Mouse (Mus musculus): ENCODE data around the gene Mecom. TPM values are rescaled to one million over a fixed set of nuclear protein-coding genes. Genes with fewer than 3 reads are reported as not detected.

Mecom gene
- 0.74 and 0.98 TPM in 2 replicates for polyA plus RNA-seq (2021; fragmentation: Nextera tagmentation)
- long read RNA-seq, experiment 1, partial matches to known transcripts: 1 of 1 reads
- long read RNA-seq, experiment 1, other reads (novel, unspliced or antisense): 0 of 1 reads
- long read RNA-seq, experiment 2: 0 reads

GRCm38 (mm10) chr3:30547908-30548307, at the start of gene Mecom:
TSS of gene Mecom (minus strand) at chr3:30548008.

Other genes starting within 250 kb of the Mecom start
- gene Actrt3, start 51.9 kb upstream of the Mecom start, polyA plus RNA-seq (2021; fragmentation: Nextera tagmentation): 0.58 and 1.5 TPM in 2 replicates
- 5.0 and 6.4 TPM in 2 replicates for gene Mynn, start 54.1 kb upstream of the Mecom start, polyA plus RNA-seq (2021; fragmentation: Nextera tagmentation)
- not detected in 2 replicates for gene Lrriq4, start 96.5 kb upstream of the Mecom start, polyA plus RNA-seq (2021; fragmentation: Nextera tagmentation)
- gene Lrrc34, start 99.9 kb upstream of the Mecom start, polyA plus RNA-seq (2021; fragmentation: Nextera tagmentation): 0.08 and 0.21 TPM in 2 replicates
- gene Lrrc31, start 151.8 kb upstream of the Mecom start, polyA plus RNA-seq (2021; fragmentation: Nextera tagmentation): not detected in 2 replicates
- gene Samd7, start 198.3 kb upstream of the Mecom start, polyA plus RNA-seq (2021; fragmentation: Nextera tagmentation): not detected in 2 replicates
- 254 and 265 TPM in 2 replicates for gene Sec62, start 244.9 kb upstream of the Mecom start, polyA plus RNA-seq (2021; fragmentation: Nextera tagmentation)